Mouse (Mus musculus): ENCODE data around the gene Ddx47. TPM values are rescaled to one million over a fixed set of nuclear protein-coding genes. Genes with fewer than 3 reads are reported as not detected.

Ddx47 gene
- 18.8 and 20.3 TPM in 2 replicates for polyA plus RNA-seq (2012; rRNA removed)

- H3K27ac ChIP-seq (ENCODE audit: control insufficient read depth, insufficient read depth, low read depth, low read length): peak within 1 kb of the TSS; percentile 67; the same call in 1 of the 2 replicates
- peak within 1 kb of the TSS; percentile 99 for H3K4me3 ChIP-seq (ENCODE audit: control insufficient read depth, low read depth, low read length)
- H3K36me3 ChIP-seq (ENCODE audit: control insufficient read depth, insufficient read depth, low read length): peaks cover 2% of the 10 kb centered on the region
- peaks cover 3% of the 10 kb centered on the region; the same call in 1 of the 2 replicates for H3K4me1 ChIP-seq (ENCODE audit: control insufficient read depth, insufficient read depth, low read length)
- no peaks in the 10 kb centered on the region for H3K27me3 ChIP-seq (ENCODE audit: control insufficient read depth, insufficient read depth, low read length)
- TF ChIP-seq CTCF (IDR thresholded peaks at IDR 0.05; ENCODE audit: control insufficient read depth, insufficient read depth, insufficient replicate concordance, low read depth, low read length) (peak; percentile 98), POLR2A (IDR thresholded peaks at IDR 0.05; ENCODE audit: control insufficient read depth, low read depth, low read length) (peak; percentile 75)
Measured at GRCm38 (mm10) chr6:135011048-135011733, at the start of gene Ddx47. TSS of gene Ddx47 (plus strand) at chr6:135011612.

DNA sequence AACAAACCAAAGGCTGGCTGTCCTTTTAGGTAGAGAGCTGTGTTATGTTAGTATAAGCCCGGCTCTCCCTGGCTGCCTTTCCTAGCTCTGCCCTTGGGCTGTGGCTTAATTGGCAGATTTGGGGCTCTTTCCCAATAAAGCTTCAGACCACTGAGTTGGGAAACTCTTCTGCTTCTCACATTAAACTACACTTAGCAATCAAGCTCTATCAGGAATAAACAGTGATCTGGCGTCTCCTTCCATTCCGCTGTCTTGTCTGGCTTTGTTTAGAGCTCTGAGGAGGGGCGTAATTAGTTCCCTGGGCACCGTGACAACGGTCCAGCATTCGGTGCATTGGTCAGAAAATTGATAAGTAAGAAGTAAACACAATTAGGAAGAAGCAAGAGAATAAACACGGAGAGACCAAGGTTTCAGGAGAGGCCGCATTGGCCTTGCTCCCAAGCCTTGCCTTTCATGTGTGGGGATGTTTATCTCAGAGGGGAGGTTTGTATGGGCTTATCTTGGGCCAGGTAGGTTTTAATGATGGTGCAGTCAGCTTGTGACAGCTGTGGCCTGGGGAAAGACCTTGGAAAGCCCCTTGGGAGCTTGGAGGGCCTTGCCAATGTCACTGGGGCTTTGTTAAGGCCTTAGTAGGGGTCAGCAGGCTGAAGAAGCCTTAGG lies 49.4 kb upstream of the Ddx47 start:
- Histone ChIP-seq H3K4me1 (ENCODE audit: control insufficient read depth, insufficient read depth, low read length) (no peaks in the 10 kb centered on the region), H3K4me3 (ENCODE audit: control insufficient read depth, low read depth, low read length) (no peak overlapping the region), H3K27me3 (ENCODE audit: control insufficient read depth, insufficient read depth, low read length) (no peaks in the 10 kb centered on the region), H3K36me3 (ENCODE audit: control insufficient read depth, insufficient read depth, low read length) (no peaks in the 10 kb centered on the region), H3K27ac (ENCODE audit: control insufficient read depth, insufficient read depth, low read depth, low read length) (no peak overlapping the region)
- TF ChIP-seq POLR2A (IDR thresholded peaks at IDR 0.05; ENCODE audit: control insufficient read depth, low read depth, low read length) (no peak), CTCF (IDR thresholded peaks at IDR 0.05; ENCODE audit: control insufficient read depth, insufficient read depth, insufficient replicate concordance, low read depth, low read length) (no peak)

DNA sequence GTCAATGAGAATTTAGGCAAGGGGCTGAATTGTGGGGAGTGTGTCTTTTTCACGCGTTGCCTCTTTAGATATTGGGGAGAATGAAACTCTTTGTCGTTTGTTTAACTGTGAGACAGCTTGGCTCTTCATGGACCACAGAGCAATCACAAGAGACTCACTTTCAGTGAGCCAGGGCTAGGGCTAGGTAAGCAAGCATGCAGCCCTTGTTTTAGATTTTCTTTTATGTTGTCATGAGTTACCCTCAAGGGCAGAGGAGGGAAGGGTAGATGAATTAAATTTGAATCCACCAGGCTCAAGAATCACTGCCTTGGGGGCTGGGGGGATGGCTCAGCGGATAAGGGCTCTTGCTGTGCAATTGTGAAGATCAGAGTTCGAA lies 48.9 kb upstream of the Ddx47 start:
- no peaks in the 10 kb centered on the region for H3K36me3 ChIP-seq (ENCODE audit: control insufficient read depth, insufficient read depth, low read length)
- no peak overlapping the region for H3K4me3 ChIP-seq (ENCODE audit: control insufficient read depth, low read depth, low read length)
- no peak for TF ChIP-seq POLR2A (IDR thresholded peaks at IDR 0.05; ENCODE audit: control insufficient read depth, low read depth, low read length)
- TF ChIP-seq CTCF (IDR thresholded peaks at IDR 0.05; ENCODE audit: control insufficient read depth, insufficient read depth, insufficient replicate concordance, low read depth, low read length): no peak
- H3K27ac ChIP-seq (ENCODE audit: control insufficient read depth, insufficient read depth, low read depth, low read length): no peak overlapping the region
- no peaks in the 10 kb centered on the region for H3K27me3 ChIP-seq (ENCODE audit: control insufficient read depth, insufficient read depth, low read length)
- no peaks in the 10 kb centered on the region for H3K4me1 ChIP-seq (ENCODE audit: control insufficient read depth, insufficient read depth, low read length)

DNA sequence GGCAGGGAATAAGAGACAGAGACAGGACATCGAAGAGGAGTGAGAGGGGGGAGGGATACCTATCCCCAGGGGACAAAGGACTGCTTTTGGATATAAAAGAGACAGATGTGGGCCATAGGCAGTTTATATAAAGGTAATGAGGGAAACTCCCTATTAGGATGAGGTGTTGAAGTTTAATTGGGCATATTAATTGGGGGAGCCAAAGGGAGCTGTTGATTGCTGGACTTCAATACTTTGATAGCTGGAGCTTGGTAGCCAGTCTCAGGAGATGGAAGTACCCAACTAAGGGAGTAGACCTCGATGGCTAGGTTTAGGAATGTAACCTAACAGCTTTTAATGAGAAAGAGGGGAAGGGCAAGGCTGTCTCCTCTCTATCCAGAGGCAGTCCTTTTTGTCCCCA lies 47.5 kb upstream of the Ddx47 start:
- Histone ChIP-seq H3K36me3 (ENCODE audit: control insufficient read depth, insufficient read depth, low read length) (no peaks in the 10 kb centered on the region), H3K27ac (ENCODE audit: control insufficient read depth, insufficient read depth, low read depth, low read length) (no peak overlapping the region), H3K4me3 (ENCODE audit: control insufficient read depth, low read depth, low read length) (no peak overlapping the region), H3K4me1 (ENCODE audit: control insufficient read depth, insufficient read depth, low read length) (no peaks in the 10 kb centered on the region), H3K27me3 (ENCODE audit: control insufficient read depth, insufficient read depth, low read length) (no peaks in the 10 kb centered on the region)
- TF ChIP-seq CTCF (IDR thresholded peaks at IDR 0.05; ENCODE audit: control insufficient read depth, insufficient read depth, insufficient replicate concordance, low read depth, low read length): no peak
- no peak for TF ChIP-seq POLR2A (IDR thresholded peaks at IDR 0.05; ENCODE audit: control insufficient read depth, low read depth, low read length)

DNA sequence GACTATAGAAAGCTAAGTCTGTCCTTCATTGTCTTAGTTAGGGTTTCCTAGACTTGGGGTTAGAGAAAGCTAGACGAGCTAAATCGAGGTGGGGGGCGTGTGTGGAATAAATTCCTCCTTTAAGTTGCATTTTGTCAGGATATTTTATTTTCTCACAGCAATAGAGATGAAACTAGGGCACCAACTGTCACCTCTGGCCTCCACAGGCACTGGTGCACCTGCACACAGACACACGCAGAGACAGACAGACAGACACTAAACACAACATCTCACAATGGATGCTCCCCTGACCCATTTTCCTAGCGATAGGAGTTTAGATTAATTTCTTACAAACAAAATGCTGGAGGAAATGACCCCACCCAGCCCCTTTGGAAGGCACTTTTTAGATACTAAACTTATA lies 44.7 kb upstream of the Ddx47 start:
- Histone ChIP-seq H3K4me1 (ENCODE audit: control insufficient read depth, insufficient read depth, low read length) (no peaks in the 10 kb centered on the region), H3K27ac (ENCODE audit: control insufficient read depth, insufficient read depth, low read depth, low read length) (no peak overlapping the region), H3K36me3 (ENCODE audit: control insufficient read depth, insufficient read depth, low read length) (no peaks in the 10 kb centered on the region), H3K4me3 (ENCODE audit: control insufficient read depth, low read depth, low read length) (no peak overlapping the region), H3K27me3 (ENCODE audit: control insufficient read depth, insufficient read depth, low read length) (no peaks in the 10 kb centered on the region)
- TF ChIP-seq POLR2A (IDR thresholded peaks at IDR 0.05; ENCODE audit: control insufficient read depth, low read depth, low read length) (no peak), CTCF (IDR thresholded peaks at IDR 0.05; ENCODE audit: control insufficient read depth, insufficient read depth, insufficient replicate concordance, low read depth, low read length) (no peak)

DNA sequence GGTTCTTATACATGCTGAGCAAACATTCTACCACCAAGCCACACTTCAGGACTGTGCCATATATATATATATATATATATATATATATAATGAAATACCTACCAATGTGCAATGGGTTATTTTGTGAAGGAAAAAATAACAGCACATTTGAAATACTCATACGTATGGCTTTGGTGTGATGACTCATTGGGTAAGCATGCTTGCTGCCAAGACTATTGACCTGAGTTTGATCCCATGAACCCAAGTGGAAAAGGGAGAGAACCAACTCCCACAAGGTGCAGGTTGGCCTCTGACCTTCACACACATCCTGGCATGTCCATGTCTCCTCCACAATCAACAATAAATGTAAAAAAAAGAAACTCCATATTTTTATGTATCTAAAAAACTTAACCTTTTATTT lies 43.1 kb upstream of the Ddx47 start:
- no peak overlapping the region for H3K4me3 ChIP-seq (ENCODE audit: control insufficient read depth, low read depth, low read length)
- H3K4me1 ChIP-seq (ENCODE audit: control insufficient read depth, insufficient read depth, low read length): no peaks in the 10 kb centered on the region
- no peak for TF ChIP-seq POLR2A (IDR thresholded peaks at IDR 0.05; ENCODE audit: control insufficient read depth, low read depth, low read length)
- TF ChIP-seq CTCF (IDR thresholded peaks at IDR 0.05; ENCODE audit: control insufficient read depth, insufficient read depth, insufficient replicate concordance, low read depth, low read length): no peak
- H3K27me3 ChIP-seq (ENCODE audit: control insufficient read depth, insufficient read depth, low read length): no peaks in the 10 kb centered on the region
- H3K27ac ChIP-seq (ENCODE audit: control insufficient read depth, insufficient read depth, low read depth, low read length): no peak overlapping the region
- no peaks in the 10 kb centered on the region for H3K36me3 ChIP-seq (ENCODE audit: control insufficient read depth, insufficient read depth, low read length)

GRCm38 (mm10) chr6:134969498-134969897 lies 41.9 kb upstream of the Ddx47 start:
- Histone ChIP-seq H3K4me1 (ENCODE audit: control insufficient read depth, insufficient read depth, low read length) (no peaks in the 10 kb centered on the region), H3K27ac (ENCODE audit: control insufficient read depth, insufficient read depth, low read depth, low read length) (no peak overlapping the region), H3K27me3 (ENCODE audit: control insufficient read depth, insufficient read depth, low read length) (no peaks in the 10 kb centered on the region), H3K4me3 (ENCODE audit: control insufficient read depth, low read depth, low read length) (no peak overlapping the region), H3K36me3 (ENCODE audit: control insufficient read depth, insufficient read depth, low read length) (no peaks in the 10 kb centered on the region)
- TF ChIP-seq POLR2A (IDR thresholded peaks at IDR 0.05; ENCODE audit: control insufficient read depth, low read depth, low read length) (no peak), CTCF (IDR thresholded peaks at IDR 0.05; ENCODE audit: control insufficient read depth, insufficient read depth, insufficient replicate concordance, low read depth, low read length) (no peak)

Measured in testis, adult 2 months (tissue).